Mouse (Mus musculus): ENCODE measurements around the gene Ralgapa1. TPM values are rescaled to one million over a fixed set of nuclear protein-coding genes. Genes with fewer than 3 reads are reported as not detected.
"Not testable (repeated sequence)": the region's sequence is repeated elsewhere in the genome, so short reads cannot be mapped to it uniquely, and the experiment has no call there.

Gene Ralgapa1
- total RNA-seq, 2 experiments from 2014 or later, result 38.1 to 40.6 TPM

DNA sequence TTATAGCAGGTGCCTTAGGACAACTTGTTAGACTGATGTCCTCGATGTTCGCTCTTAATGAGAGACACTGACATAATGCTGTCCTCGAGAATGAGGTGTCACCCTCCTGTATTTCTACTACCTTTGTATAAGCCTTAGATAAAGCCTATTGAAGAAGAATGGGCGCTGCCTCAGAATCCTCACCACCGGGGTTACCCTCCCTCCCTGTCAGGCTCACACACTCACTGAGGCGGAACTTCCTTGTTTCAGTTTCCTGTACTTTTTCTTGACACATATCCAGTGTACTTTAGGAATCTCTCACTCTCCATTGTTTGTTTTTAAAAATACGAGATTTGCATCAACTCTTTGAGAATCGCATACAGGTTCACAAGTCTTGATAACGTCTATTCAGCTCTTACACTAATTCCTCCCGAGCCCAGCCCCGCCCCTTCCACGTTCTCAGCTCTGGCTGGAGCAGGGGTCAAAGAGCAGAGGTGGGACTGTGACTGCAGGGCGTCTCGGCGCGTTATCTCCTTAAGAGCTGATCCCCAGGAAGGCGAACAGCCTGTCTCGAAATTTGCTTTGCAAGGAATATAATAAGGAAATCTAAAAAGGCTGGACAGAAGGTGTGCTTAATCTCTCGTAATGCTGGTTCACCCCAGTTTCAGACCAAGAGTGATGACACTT lies 260.8 kb downstream of the Ralgapa1 start:
- ATAC-seq (replicated peaks; ENCODE audit: low FRiP score, low TSS enrichment, poor library complexity, severe bottlenecking), result peak; percentile 65

DNA sequence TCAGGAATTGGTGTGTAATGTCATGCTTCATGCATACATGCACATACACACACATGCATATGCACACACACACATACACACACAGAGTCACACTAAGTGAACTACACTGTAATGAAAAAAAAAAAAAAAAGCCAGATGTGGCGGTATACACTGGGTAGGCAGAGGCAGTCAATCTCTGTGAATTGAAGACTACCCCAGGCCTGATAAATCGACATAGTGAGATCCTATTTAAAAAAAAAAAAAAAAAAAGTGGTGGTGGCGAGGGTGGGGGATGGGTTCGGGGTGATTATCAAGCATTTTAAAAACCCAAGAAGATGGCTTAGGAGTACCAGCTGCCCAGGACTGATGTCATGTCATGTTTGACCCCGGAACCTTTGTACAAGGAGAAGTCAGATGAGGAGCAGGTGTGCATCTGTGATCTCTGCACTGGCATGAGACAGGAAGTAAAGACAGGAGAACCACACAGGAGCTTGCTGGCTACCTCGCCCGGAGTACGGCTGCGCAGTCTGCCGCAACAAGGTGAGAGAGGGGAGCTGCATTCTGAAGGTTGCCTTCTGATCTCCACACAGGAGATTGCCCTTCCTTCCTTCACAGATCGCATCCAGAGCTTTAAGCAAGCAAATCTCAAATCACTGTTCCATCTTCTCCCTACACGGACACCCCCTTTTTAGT lies 261.6 kb downstream of the Ralgapa1 start:
- ATAC-seq (replicated peaks; ENCODE audit: low FRiP score, low TSS enrichment, poor library complexity, severe bottlenecking), result no peak

DNA sequence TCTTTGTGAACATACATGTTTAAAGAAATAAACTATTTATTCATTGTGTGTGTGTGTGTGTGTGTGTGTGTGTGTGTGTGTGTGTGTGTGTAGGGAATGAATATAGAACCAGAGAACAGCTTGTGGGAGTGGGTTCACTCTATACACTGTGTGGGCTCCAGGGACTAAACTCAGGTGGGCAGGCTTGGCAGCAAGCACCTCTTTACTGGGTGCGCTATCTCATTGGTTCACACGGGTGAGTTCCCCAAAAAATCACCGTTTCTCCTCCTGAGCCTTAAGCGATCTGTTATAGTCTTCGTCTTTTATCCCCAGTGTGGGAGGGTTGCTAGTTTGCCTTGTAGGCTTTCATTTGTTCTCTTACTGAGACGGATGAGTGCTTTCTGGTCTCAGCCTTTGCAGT lies 263.1 kb downstream of the Ralgapa1 start:
- ATAC-seq (replicated peaks; ENCODE audit: low FRiP score, low TSS enrichment, poor library complexity, severe bottlenecking), result no peak

DNA sequence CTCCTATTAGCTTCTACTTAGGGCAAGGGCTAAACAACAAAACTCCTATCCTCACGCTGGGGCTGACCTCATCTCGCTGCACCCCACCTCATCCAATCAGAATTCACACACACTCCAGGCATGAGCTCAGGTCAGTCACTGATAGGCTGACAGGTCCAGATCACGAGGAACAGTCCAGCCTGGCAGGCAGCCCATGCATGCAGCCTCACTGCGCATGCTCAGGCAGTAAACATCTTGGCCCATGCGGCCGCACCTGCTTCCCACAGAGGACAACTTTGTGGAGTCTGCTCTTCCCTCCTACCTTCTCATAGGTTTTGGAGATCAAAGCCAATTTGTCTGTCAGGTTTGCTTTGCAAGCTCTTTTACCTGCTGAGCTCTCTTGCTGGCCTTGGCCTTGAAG lies 266.1 kb downstream of the Ralgapa1 start:
- not testable (repeated sequence) for ATAC-seq (replicated peaks; ENCODE audit: low FRiP score, low TSS enrichment, poor library complexity, severe bottlenecking)

Other genes starting within 250 kb of the Ralgapa1 start
- gene Insm2, start 221.7 kb downstream of the Ralgapa1 start, total RNA-seq (2014; fragmentation: Nextera tagmentation), result not detected in 2 replicates
- 0.28 TPM in 1 of 2 replicates, not detected in the other for gene Insm2, start 221.7 kb downstream of the Ralgapa1 start, total RNA-seq (2017)
- gene Brms1l, start 15.2 kb upstream of the Ralgapa1 start, total RNA-seq (2014; fragmentation: Nextera tagmentation), result 31.9 and 32.3 TPM in 2 replicates
- 29.2 and 33.6 TPM in 2 replicates for gene Brms1l, start 15.2 kb upstream of the Ralgapa1 start, total RNA-seq (2017)

All from megakaryocyte-erythroid progenitor cell, adult 5-6 weeks (primary cell).